Mouse (Mus musculus) myocyte (in vitro differentiated cells): ENCODE measurements around the gene Zc3h7b. TPM values are rescaled to one million over a fixed set of nuclear protein-coding genes. Genes with fewer than 3 reads are reported as not detected.

ENCODE experiments used
- H3K27me3 ChIP-seq: one replicate; pipeline ENCODE4 v1.6.1; 2011; ENCODE audit not compliant: control insufficient read depth, insufficient read depth, insufficient read length
- H3K36me3 ChIP-seq: one replicate; pipeline ENCODE4 v1.6.1; 2011; ENCODE audit not compliant: control insufficient read depth, insufficient read depth
- H3K4me2 ChIP-seq: one replicate; pipeline ENCODE4 v1.6.1; 2011; ENCODE audit warnings: low read depth, control low read depth
- H3K4me3 ChIP-seq: one replicate; pipeline ENCODE4 v1.5.1; 2011; ENCODE audit warnings: mild to moderate bottlenecking, control low read depth, moderate library complexity
- H3K79me2 ChIP-seq: one replicate; pipeline ENCODE4 v1.6.1; 2011; ENCODE audit not compliant: control insufficient read depth, insufficient read depth
- H3ac ChIP-seq: one replicate; pipeline ENCODE4 v1.6.1; 2011; ENCODE audit not compliant: control insufficient read depth, insufficient read length
- CEBPB ChIP-seq: IDR thresholded peaks from 2 replicates; pipeline ENCODE4 v1.6.1; 2011; ENCODE audit warnings: mild to moderate bottlenecking, moderate library complexity; ENCODE audit not compliant: poor library complexity, insufficient read depth, severe bottlenecking
- E2F4 ChIP-seq: IDR thresholded peaks from one replicate; pipeline ENCODE4 v1.6.1; 2011; ENCODE audit warnings: mild to moderate bottlenecking, control low read depth, moderate library complexity; ENCODE audit not compliant: insufficient read depth
- MAX ChIP-seq: IDR thresholded peaks from one replicate; pipeline ENCODE4 v1.6.1; 2011; ENCODE audit warnings: low read depth, mild to moderate bottlenecking, control low read depth
- MYOD1 ChIP-seq, 3 experiments: IDR thresholded peaks; one replicate each; pipeline ENCODE4 v1.6.1; 2011; ENCODE audit warnings: control low read depth in 2 of 3, low read depth in 2 of 3, mild to moderate bottlenecking in 2 of 3, moderate library complexity in 1 of 3; ENCODE audit not compliant: insufficient read length in 2 of 3, control insufficient read depth in 1 of 3
- MYOG ChIP-seq, 3 experiments: IDR thresholded peaks; one replicate each; pipeline ENCODE4 v1.6.1; 2011; ENCODE audit warnings: control low read depth in 2 of 3, low read depth in 2 of 3, mild to moderate bottlenecking in 2 of 3; ENCODE audit not compliant: insufficient read length in 2 of 3, control insufficient read depth in 1 of 3, insufficient read depth in 1 of 3
- POLR2A ChIP-seq: IDR thresholded peaks from one replicate; pipeline ENCODE4 v1.6.1; 2011; ENCODE audit warnings: low read depth, mild to moderate bottlenecking, control low read depth, moderate library complexity; ENCODE audit not compliant: insufficient read length
- POLR2AphosphoS2 ChIP-seq: IDR thresholded peaks from one replicate; pipeline ENCODE4 v1.6.1; 2011; ENCODE audit warnings: low read depth, control low read depth; ENCODE audit not compliant: insufficient read length
- REST ChIP-seq: IDR thresholded peaks from one replicate; pipeline ENCODE4 v1.6.1; 2011; ENCODE audit warnings: mild to moderate bottlenecking, control low read depth, moderate library complexity; ENCODE audit not compliant: insufficient read depth, insufficient read length
- SRF ChIP-seq: IDR thresholded peaks from one replicate; pipeline ENCODE4 v1.6.1; 2011; ENCODE audit warnings: low read depth; ENCODE audit not compliant: control insufficient read depth, insufficient read length
- TCF12 ChIP-seq: IDR thresholded peaks from one replicate; pipeline ENCODE4 v1.6.1; 2011; ENCODE audit warnings: mild to moderate bottlenecking, control low read depth; ENCODE audit not compliant: poor library complexity, insufficient read depth, severe bottlenecking
- TCF3 ChIP-seq: IDR thresholded peaks from one replicate; pipeline ENCODE4 v1.6.1; 2011; ENCODE audit warnings: low read depth, control low read depth; ENCODE audit not compliant: insufficient read length
- USF1 ChIP-seq: IDR thresholded peaks from one replicate; pipeline ENCODE4 v1.6.1; 2011; ENCODE audit warnings: low read depth, mild to moderate bottlenecking, control low read depth, moderate library complexity
- polyA plus RNA-seq: library from polyadenylated mRNA; unstranded; fragments of >200 nt; fragmentation: generic; extraction: Trizol; gene quantifications from one replicate; pipeline ENCODE4 v1.2.1, GENCODE M21; 2012; ENCODE audit warnings: missing spikeins

Zc3h7b gene
- polyA plus RNA-seq, 1 experiment, result 45.9 TPM

DNA sequence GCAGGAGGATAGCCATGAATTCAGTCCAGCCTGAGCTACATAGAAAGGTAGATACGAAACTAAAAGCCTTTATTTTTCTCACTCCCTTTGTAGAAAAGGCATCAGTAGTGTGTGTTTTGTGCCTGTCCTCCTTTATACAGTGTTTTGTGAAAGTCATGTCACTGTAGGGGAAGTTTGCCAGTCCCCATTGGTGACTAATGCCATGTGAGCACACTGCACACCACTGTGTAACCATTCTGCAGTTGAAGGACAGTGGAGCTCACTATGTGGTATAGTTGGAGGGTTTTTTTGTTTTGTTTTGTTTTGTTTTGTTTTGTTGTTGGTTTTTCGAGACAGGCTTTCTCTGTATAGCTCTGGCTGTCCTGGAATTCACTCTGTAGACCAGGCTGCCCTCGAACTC is 73.5 kb downstream of the Zc3h7b start:
- peaks cover 9% of the 10 kb centered on the region for H3K79me2 ChIP-seq
- H3ac ChIP-seq, result no peak overlapping the region
- TF ChIP-seq MYOG (IDR thresholded peaks at IDR 0.05; ENCODE audit: control insufficient read depth in 1 of 3, insufficient read depth in 1 of 3, insufficient read length in 2 of 3, low read depth in 2 of 3), result no peak
- no peak for TF ChIP-seq SRF
- no peak for TF ChIP-seq TCF12
- no peak for TF ChIP-seq CEBPB
- no peak for TF ChIP-seq MAX
- no peak for TF ChIP-seq POLR2AphosphoS2
- no peak for TF ChIP-seq REST
- TF ChIP-seq E2F4, result no peak
- no peak for TF ChIP-seq TCF3
- TF ChIP-seq USF1, result no peak
- no peak for TF ChIP-seq MYOD1 (IDR thresholded peaks at IDR 0.05; ENCODE audit: control insufficient read depth in 1 of 3, insufficient read length in 2 of 3, low read depth in 2 of 3)
- no peak for TF ChIP-seq POLR2A
- H3K36me3 ChIP-seq, result peaks cover 61% of the 10 kb centered on the region
- H3K4me2 ChIP-seq, result no peak overlapping the region
- no peaks in the 10 kb centered on the region for H3K27me3 ChIP-seq
- no peak overlapping the region for H3K4me3 ChIP-seq

DNA sequence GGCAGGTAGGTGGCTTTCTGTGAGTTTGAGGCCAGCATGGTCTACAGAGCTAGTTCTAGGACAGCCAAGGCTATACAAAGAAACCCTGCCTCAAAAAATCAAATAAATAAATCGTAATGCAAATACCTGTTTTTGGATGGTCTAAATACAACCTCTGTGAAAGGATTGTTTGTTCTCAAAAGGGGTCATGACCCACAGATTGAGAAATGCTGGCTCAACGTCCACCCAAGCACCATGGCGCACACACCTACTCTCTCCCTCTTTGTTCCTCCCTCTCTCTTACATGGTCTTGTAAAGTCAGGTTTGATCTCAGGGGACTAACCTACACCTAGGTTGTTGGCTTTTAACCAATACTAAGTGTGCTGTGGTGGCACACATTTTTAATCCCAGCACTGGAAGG is 77.8 kb downstream of the Zc3h7b start:
- Histone ChIP-seq H3K4me3 (no peak overlapping the region), H3ac (no peak overlapping the region), H3K4me2 (no peak overlapping the region), H3K36me3 (peaks cover 60% of the 10 kb centered on the region), H3K27me3 (no peaks in the 10 kb centered on the region), H3K79me2 (no peaks in the 10 kb centered on the region)
- no peak for TF ChIP-seq MAX
- no peak for TF ChIP-seq SRF
- no peak for TF ChIP-seq TCF12
- TF ChIP-seq MYOD1 (IDR thresholded peaks at IDR 0.05; ENCODE audit: control insufficient read depth in 1 of 3, insufficient read length in 2 of 3, low read depth in 2 of 3), result no peak

DNA sequence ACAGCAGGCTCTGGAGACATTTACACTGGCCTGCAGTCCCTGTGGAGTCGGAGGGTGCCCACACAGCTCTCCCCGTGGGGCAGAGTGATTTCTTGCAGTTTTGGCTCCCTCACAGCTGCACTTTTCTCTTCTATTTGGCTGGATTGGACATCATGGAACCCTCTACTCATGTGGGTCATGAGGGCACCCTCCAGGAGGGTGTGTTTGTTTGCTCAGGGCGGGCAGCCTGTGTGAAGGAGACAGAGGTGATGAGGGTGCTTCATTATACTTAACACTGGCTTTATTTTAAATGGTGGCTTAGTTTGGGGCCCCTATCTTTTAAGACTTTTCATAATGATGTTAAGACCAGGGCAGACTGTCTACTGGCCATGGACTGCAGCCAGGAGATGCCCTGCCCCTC is 80.0 kb downstream of the Zc3h7b start:
- Histone ChIP-seq H3K27me3 (no peaks in the 10 kb centered on the region), H3K79me2 (no peaks in the 10 kb centered on the region), H3K4me2 (no peak overlapping the region), H3K4me3 (no peak overlapping the region), H3K36me3 (peaks cover 43% of the 10 kb centered on the region), H3ac (no peak overlapping the region)
- TF ChIP-seq SRF (no peak), POLR2A (no peak), E2F4 (no peak), MYOD1 (IDR thresholded peaks at IDR 0.05; ENCODE audit: control insufficient read depth in 1 of 3, insufficient read length in 2 of 3, low read depth in 2 of 3) (no peak), TCF3 (no peak), POLR2AphosphoS2 (no peak), MYOG (IDR thresholded peaks at IDR 0.05; ENCODE audit: control insufficient read depth in 1 of 3, insufficient read depth in 1 of 3, insufficient read length in 2 of 3, low read depth in 2 of 3) (no peak), CEBPB (no peak), TCF12 (no peak), MAX (no peak), USF1 (no peak), REST (no peak)

DNA sequence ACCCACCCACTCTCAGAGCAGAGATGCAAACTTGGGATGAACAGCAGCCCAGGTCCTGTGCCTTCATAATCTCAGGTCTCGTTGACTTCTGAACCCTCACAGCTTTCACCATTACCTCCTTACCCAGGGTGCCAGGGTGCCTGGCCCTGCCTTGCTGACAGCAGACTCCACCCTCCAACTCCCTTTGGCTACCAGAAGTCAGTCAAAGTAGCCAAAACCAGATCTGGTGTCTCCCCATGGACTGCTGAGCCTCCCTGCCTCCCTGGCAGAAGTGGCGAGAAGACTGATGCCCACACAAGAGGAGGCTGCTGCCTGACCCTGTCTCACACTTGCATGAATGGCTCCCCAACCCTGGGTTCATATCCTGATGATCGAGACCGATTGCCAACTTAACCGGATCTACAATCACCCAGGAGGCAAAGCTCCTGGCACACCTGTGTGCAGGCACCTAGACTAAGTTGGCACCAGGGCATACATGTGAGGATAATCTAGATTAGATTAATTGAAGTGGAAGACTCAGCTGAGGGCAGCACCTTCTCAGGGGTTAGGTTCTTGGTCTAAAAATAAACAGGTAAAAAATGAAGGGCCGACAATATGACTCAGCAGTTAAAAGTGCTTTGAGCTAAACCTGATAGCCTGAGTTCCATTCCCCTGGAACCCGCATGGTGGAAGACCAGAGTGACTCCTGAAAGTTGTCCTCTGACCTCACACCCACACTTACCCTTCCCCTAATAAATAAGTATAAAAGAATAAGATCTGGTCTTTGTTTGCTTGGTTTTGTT is 83.8 kb downstream of the Zc3h7b start:
- TF ChIP-seq MYOD1 (IDR thresholded peaks at IDR 0.05; ENCODE audit: control insufficient read depth in 1 of 3, insufficient read length in 2 of 3, low read depth in 2 of 3) (no peak), TCF3 (no peak), POLR2AphosphoS2 (no peak)
- H3K4me3 ChIP-seq, result no peak overlapping the region
- no peak overlapping the region for H3K4me2 ChIP-seq
- peaks cover 14% of the 10 kb centered on the region for H3K36me3 ChIP-seq
- H3K27me3 ChIP-seq, result no peaks in the 10 kb centered on the region
- no peaks in the 10 kb centered on the region for H3K79me2 ChIP-seq
- H3ac ChIP-seq, result no peak overlapping the region

DNA sequence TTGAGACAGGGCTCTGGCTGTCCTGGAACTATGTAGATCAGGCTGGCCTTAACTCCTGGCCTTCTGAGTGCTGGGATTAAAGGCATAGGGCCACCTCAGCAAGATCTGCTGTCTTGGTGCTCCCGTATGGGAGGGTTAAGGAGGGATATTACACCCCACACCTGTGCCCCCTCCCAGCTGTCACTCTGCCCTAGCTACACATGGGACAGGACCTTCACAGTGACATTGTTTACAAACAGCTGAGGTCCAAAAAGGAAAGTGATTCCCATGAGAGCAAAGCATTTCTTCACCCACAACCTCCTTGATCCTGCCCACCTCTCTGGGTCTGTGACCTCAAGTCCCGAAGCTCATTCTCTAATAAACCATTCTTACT is 84.3 kb downstream of the Zc3h7b start:
- TF ChIP-seq MYOG (IDR thresholded peaks at IDR 0.05; ENCODE audit: control insufficient read depth in 1 of 3, insufficient read depth in 1 of 3, insufficient read length in 2 of 3, low read depth in 2 of 3) (peak in 2 of 3 experiments; percentile 85 to 86), E2F4 (no peak), SRF (no peak), TCF3 (peak; percentile 48), MYOD1 (IDR thresholded peaks at IDR 0.05; ENCODE audit: control insufficient read depth in 1 of 3, insufficient read length in 2 of 3, low read depth in 2 of 3) (peak; percentile 47 to 94 (median 72)), TCF12 (peak; percentile 9)
- H3K79me2 ChIP-seq, result no peaks in the 10 kb centered on the region
- H3K4me2 ChIP-seq, result no peak overlapping the region
- peaks cover 9% of the 10 kb centered on the region for H3K36me3 ChIP-seq
- H3ac ChIP-seq, result no peak overlapping the region
- H3K4me3 ChIP-seq, result no peak overlapping the region
- no peaks in the 10 kb centered on the region for H3K27me3 ChIP-seq
